Mouse (Mus musculus): Measurements from ENCODE around the gene Nckap5. TPM values are rescaled to one million over a fixed set of nuclear protein-coding genes. Genes with fewer than 3 reads are reported as not detected.

Nckap5 gene
- polyA plus RNA-seq, 1 experiment = not detected

- H3K4me1 ChIP-seq (ENCODE audit: control insufficient read depth, insufficient read depth, low read length) = no peaks in the 10 kb centered on the region
- H3K4me3 ChIP-seq (replicated peaks; ENCODE audit: control insufficient read depth, low read depth, low read length) = no peak overlapping the region
- TF ChIP-seq CTCF (IDR thresholded peaks at IDR 0.05; ENCODE audit: control insufficient read depth, insufficient read depth, low read length) = no peak
- TF ChIP-seq POLR2A (IDR thresholded peaks at IDR 0.05; ENCODE audit: borderline replicate concordance, control insufficient read depth, low read depth, low read length) = no peak
- no peak overlapping the region for H3K27ac ChIP-seq (ENCODE audit: control insufficient read depth, insufficient read depth, low read depth, low read length, poor library complexity)
- 80% methylated on average over 14 of the region's 14 CpGs for WGBS
These were observed 85.8 kb downstream of the Nckap5 start for GRCm38 (mm10) chr1:126744631-126745305.

- WGBS = 12% methylated on average over 12 of the region's 12 CpGs
- no peak for TF ChIP-seq POLR2A (IDR thresholded peaks at IDR 0.05; ENCODE audit: borderline replicate concordance, control insufficient read depth, low read depth, low read length)
- TF ChIP-seq CTCF (IDR thresholded peaks at IDR 0.05; ENCODE audit: control insufficient read depth, insufficient read depth, low read length) = no peak
- Histone ChIP-seq H3K4me3 (replicated peaks; ENCODE audit: control insufficient read depth, low read depth, low read length) (no peak overlapping the region), H3K27ac (ENCODE audit: control insufficient read depth, insufficient read depth, low read depth, low read length, poor library complexity) (no peak overlapping the region), H3K4me1 (ENCODE audit: control insufficient read depth, insufficient read depth, low read length) (no peaks in the 10 kb centered on the region)
These were observed 92.3 kb downstream of the Nckap5 start for GRCm38 (mm10) chr1:126738291-126738640.

GRCm38 (mm10) chr1:126737554-126738290 is 92.9 kb downstream of the Nckap5 start:
- no peaks in the 10 kb centered on the region for H3K4me1 ChIP-seq (ENCODE audit: control insufficient read depth, insufficient read depth, low read length)
- H3K27ac ChIP-seq (ENCODE audit: control insufficient read depth, insufficient read depth, low read depth, low read length, poor library complexity) = no peak overlapping the region
- 2% methylated on average over 18 of the region's 18 CpGs for WGBS
- no peak overlapping the region for H3K4me3 ChIP-seq (replicated peaks; ENCODE audit: control insufficient read depth, low read depth, low read length)
- TF ChIP-seq CTCF (IDR thresholded peaks at IDR 0.05; ENCODE audit: control insufficient read depth, insufficient read depth, low read length) (no peak), POLR2A (IDR thresholded peaks at IDR 0.05; ENCODE audit: borderline replicate concordance, control insufficient read depth, low read depth, low read length) (no peak)

- no peak for TF ChIP-seq POLR2A (IDR thresholded peaks at IDR 0.05; ENCODE audit: borderline replicate concordance, control insufficient read depth, low read depth, low read length)
- TF ChIP-seq CTCF (IDR thresholded peaks at IDR 0.05; ENCODE audit: control insufficient read depth, insufficient read depth, low read length) = no peak
- H3K4me1 ChIP-seq (ENCODE audit: control insufficient read depth, insufficient read depth, low read length) = no peaks in the 10 kb centered on the region
- no peak overlapping the region for H3K27ac ChIP-seq (ENCODE audit: control insufficient read depth, insufficient read depth, low read depth, low read length, poor library complexity)
- H3K4me3 ChIP-seq (replicated peaks; ENCODE audit: control insufficient read depth, low read depth, low read length) = no peak overlapping the region
These were observed 98.9 kb downstream of the Nckap5 start for GRCm38 (mm10) chr1:126731691-126732090.

- no peaks in the 10 kb centered on the region for H3K4me1 ChIP-seq (ENCODE audit: control insufficient read depth, insufficient read depth, low read length)
- 70% methylated on average over 6 of the region's 6 CpGs for WGBS
- no peak overlapping the region for H3K27ac ChIP-seq (ENCODE audit: control insufficient read depth, insufficient read depth, low read depth, low read length, poor library complexity)
- TF ChIP-seq CTCF (IDR thresholded peaks at IDR 0.05; ENCODE audit: control insufficient read depth, insufficient read depth, low read length) = no peak
- TF ChIP-seq POLR2A (IDR thresholded peaks at IDR 0.05; ENCODE audit: borderline replicate concordance, control insufficient read depth, low read depth, low read length) = no peak
- no peak overlapping the region for H3K4me3 ChIP-seq (replicated peaks; ENCODE audit: control insufficient read depth, low read depth, low read length)
These were observed 104.1 kb downstream of the Nckap5 start for GRCm38 (mm10) chr1:126726400-126727055.

GRCm38 (mm10) chr1:126725628-126726367 is 104.8 kb downstream of the Nckap5 start:
- Histone ChIP-seq H3K4me1 (ENCODE audit: control insufficient read depth, insufficient read depth, low read length) (no peaks in the 10 kb centered on the region), H3K27ac (ENCODE audit: control insufficient read depth, insufficient read depth, low read depth, low read length, poor library complexity) (no peak overlapping the region), H3K4me3 (replicated peaks; ENCODE audit: control insufficient read depth, low read depth, low read length) (no peak overlapping the region)
- WGBS = 73% methylated on average over 9 of the region's 9 CpGs
- no peak for TF ChIP-seq CTCF (IDR thresholded peaks at IDR 0.05; ENCODE audit: control insufficient read depth, insufficient read depth, low read length)
- TF ChIP-seq POLR2A (IDR thresholded peaks at IDR 0.05; ENCODE audit: borderline replicate concordance, control insufficient read depth, low read depth, low read length) = no peak

GRCm38 (mm10) chr1:126721917-126722316 is 108.7 kb downstream of the Nckap5 start:
- Histone ChIP-seq H3K4me1 (ENCODE audit: control insufficient read depth, insufficient read depth, low read length) (no peaks in the 10 kb centered on the region), H3K27ac (ENCODE audit: control insufficient read depth, insufficient read depth, low read depth, low read length, poor library complexity) (no peak overlapping the region), H3K4me3 (replicated peaks; ENCODE audit: control insufficient read depth, low read depth, low read length) (no peak overlapping the region)
- no peak for TF ChIP-seq POLR2A (IDR thresholded peaks at IDR 0.05; ENCODE audit: borderline replicate concordance, control insufficient read depth, low read depth, low read length)
- TF ChIP-seq CTCF (IDR thresholded peaks at IDR 0.05; ENCODE audit: control insufficient read depth, insufficient read depth, low read length) = no peak
- 79% methylated on average over 1 of the region's 1 CpGs for WGBS
